In genomic region chr13:104631621-104632205, GRCm38 (mm10) we compare ENCODE assay signal across 17 mouse cellular contexts.
DNase-seq lines count a peak whose midpoint lies in the region; ATAC-seq lines count a peak whose summit lies in the region.
"Had no signal": no experiment of that assay in that cellular context is flagged by ENCODE, and none has a peak within 500 bp of the region (broad histone marks: within the 10 kb centered on the region; RNA-seq: fewer than 3 reads in every experiment).

No protein-coding gene starts in this region.

- H3K27ac ChIP-seq in heart, embryonic 11.5 days (ENCODE audit: low read depth, low read length): peak overlapping the region; percentile 67
- H3K27ac ChIP-seq in kidney, embryonic 16.5 days (ENCODE audit: low read length): peak overlapping the region; percentile 59
- peak overlapping the region; percentile 33; the same call in 1 of the 2 replicates for H3K27ac ChIP-seq in embryonic facial prominence, embryonic 14.5 days (replicated peaks; ENCODE audit: low read depth, low read length)
- peak overlapping the region; percentile 63 for H3K27ac ChIP-seq in limb, embryonic 13.5 days

- no peak for ATAC-seq in heart, embryonic 11.5 days (replicated peaks; ENCODE audit: insufficient number of reproducible peaks, low FRiP score, low TSS enrichment)
- ATAC-seq in kidney, embryonic 16.5 days (ENCODE audit: low FRiP score, low TSS enrichment): 0 out of 2 replicates have a peak, but pooled peaks have one; percentile 7
- no peak for ATAC-seq in embryonic facial prominence, embryonic 14.5 days (ENCODE audit: low read depth)
- no peak for ATAC-seq in limb, embryonic 13.5 days (ENCODE audit: low FRiP score, low read depth)
- ATAC-seq in megakaryocyte-erythroid progenitor cell, adult 5-6 weeks (replicated peaks; ENCODE audit: low FRiP score, low TSS enrichment, poor library complexity, severe bottlenecking): no peak
- ATAC-seq: inflammation-experienced regulatory T-cells, adult 6 months had no signal

- H3K4me2 ChIP-seq in heart, embryonic 11.5 days: no peak overlapping the region
- H3K4me2 ChIP-seq in kidney, embryonic 16.5 days (replicated peaks; ENCODE audit: low read depth, low read length): no peak overlapping the region
- no peak overlapping the region for H3K4me2 ChIP-seq in embryonic facial prominence, embryonic 14.5 days (ENCODE audit: low read depth, low read length)
- no peak overlapping the region for H3K4me2 ChIP-seq in limb, embryonic 13.5 days (replicated peaks)
- H3K4me2 ChIP-seq: midbrain, embryonic 11.5 days had no signal

- H3K27me3 ChIP-seq in heart, embryonic 11.5 days (ENCODE audit: control insufficient read depth, insufficient read depth, low read length): no peaks in the 10 kb centered on the region
- H3K27me3 ChIP-seq in kidney, embryonic 16.5 days (ENCODE audit: insufficient read depth, low read length): no peaks in the 10 kb centered on the region
- no peaks in the 10 kb centered on the region for H3K27me3 ChIP-seq in embryonic facial prominence, embryonic 14.5 days (replicated peaks; ENCODE audit: control insufficient read depth, insufficient read depth, low read length)
- no peaks in the 10 kb centered on the region for H3K27me3 ChIP-seq in limb, embryonic 13.5 days

- intact Hi-C loops in heart, postnatal 10 days (cut with DNase I): no loop called here

- 66% methylated on average over 7 of the region's 7 CpGs for WGBS in heart, embryonic 11.5 days (ENCODE audit: insufficient replicate concordance)
- 69% methylated on average over 7 of the region's 7 CpGs for WGBS in kidney, embryonic 16.5 days
- WGBS in embryonic facial prominence, embryonic 14.5 days: 78% methylated on average over 7 of the region's 7 CpGs
- WGBS in limb, embryonic 13.5 days: 68% methylated on average over 7 of the region's 7 CpGs

- H3K9ac ChIP-seq in heart, embryonic 11.5 days (ENCODE audit: low read depth, low read length): peak overlapping the region; percentile 54; the same call in 1 of the 2 replicates
- H3K9ac ChIP-seq in kidney, embryonic 16.5 days (replicated peaks; ENCODE audit: low read length): peak overlapping the region; percentile 2; the same call in 1 of the 2 replicates
- no peak overlapping the region for H3K9ac ChIP-seq in embryonic facial prominence, embryonic 14.5 days (ENCODE audit: low read depth, low read length)
- H3K9ac ChIP-seq in limb, embryonic 13.5 days: no peak overlapping the region

- H3K4me1 ChIP-seq in heart, embryonic 11.5 days (ENCODE audit: control insufficient read depth, insufficient read depth, low read length): peaks cover 44% of the 10 kb centered on the region
- peaks cover 6% of the 10 kb centered on the region; the same call in 1 of the 2 replicates for H3K4me1 ChIP-seq in kidney, embryonic 16.5 days (ENCODE audit: insufficient read depth, low read length)
- peaks cover 17% of the 10 kb centered on the region for H3K4me1 ChIP-seq in embryonic facial prominence, embryonic 14.5 days (ENCODE audit: control insufficient read depth, insufficient read depth, low read length)
- peaks cover 39% of the 10 kb centered on the region for H3K4me1 ChIP-seq in limb, embryonic 13.5 days

- H3K9me3 ChIP-seq in heart, embryonic 11.5 days (replicated peaks; ENCODE audit: control insufficient read depth, low read length): no peaks in the 10 kb centered on the region
- H3K9me3 ChIP-seq in kidney, embryonic 16.5 days (ENCODE audit: low read length): no peaks in the 10 kb centered on the region
- no peaks in the 10 kb centered on the region for H3K9me3 ChIP-seq in embryonic facial prominence, embryonic 14.5 days (ENCODE audit: control insufficient read depth, low read length)
- H3K9me3 ChIP-seq in limb, embryonic 13.5 days: no peaks in the 10 kb centered on the region

- H3K36me3 ChIP-seq in heart, embryonic 11.5 days (ENCODE audit: control insufficient read depth, insufficient read depth, low read length): no peaks in the 10 kb centered on the region
- H3K36me3 ChIP-seq in kidney, embryonic 16.5 days (ENCODE audit: insufficient read depth, low read length): no peaks in the 10 kb centered on the region
- H3K36me3 ChIP-seq in embryonic facial prominence, embryonic 14.5 days (ENCODE audit: control insufficient read depth, insufficient read depth, low read length): peaks cover 4% of the 10 kb centered on the region; the same call in 1 of the 2 replicates
- H3K36me3 ChIP-seq in limb, embryonic 13.5 days: no peaks in the 10 kb centered on the region

- no peak for DNase-seq in heart, postnatal 10 days
- no peak for DNase-seq in kidney, postnatal 10 days
- DNase-seq in embryonic facial prominence, embryonic 14.5 days (ENCODE audit: low spot score): no peak
- no peak for DNase-seq in adipocyte (ENCODE audit: low spot score)
- DNase-seq: adrenal gland, adult 2 months; B cell, adult 2 months; cerebellum, adult 2 months; layer of hippocampus, adult 9-11 months; lung, adult 2 months; thymus, adult 2 months had no signal

- no peak overlapping the region for H3K4me3 ChIP-seq in heart, embryonic 11.5 days (ENCODE audit: low read depth, low read length)
- H3K4me3 ChIP-seq in kidney, embryonic 16.5 days (ENCODE audit: low read length): no peak overlapping the region
- no peak overlapping the region for H3K4me3 ChIP-seq in embryonic facial prominence, embryonic 14.5 days (ENCODE audit: low read depth, low read length)
- H3K4me3 ChIP-seq in limb, embryonic 13.5 days: no peak overlapping the region
- H3K4me3 ChIP-seq: myocyte had no signal

Comparison
In these comparisons a context has a peak if more than half of its experiments do, and no peak if none do; other contexts are left out.
1. H3K9ac ChIP-seq: peak in heart, embryonic 11.5 days (single experiment) and kidney, embryonic 16.5 days (single experiment); none in embryonic facial prominence, embryonic 14.5 days (single experiment) and limb, embryonic 13.5 days (single experiment).
2. Peak in every context shown above with its lines, with median percentiles within 50 percentile points of each other: H3K27ac ChIP-seq.